Mouse (Mus musculus) neutrophil, adult 5-6 weeks (primary cell): ENCODE data around the gene Esrp2. TPM values are rescaled to one million over a fixed set of nuclear protein-coding genes. Genes with fewer than 3 reads are reported as not detected.
A peak's percentile ranks its signal among the peaks of the same experiment; 100 is the strongest.

Experiments used
- ATAC-seq: fragments of 151-379, 151-347 bp; 2 replicates; pipeline ENCODE4 v1.8.0; 2017; ENCODE audit warnings: mild to moderate bottlenecking, moderate TSS enrichment; ENCODE audit not compliant: insufficient number of reproducible peaks, poor library complexity, low FRiP score, severe bottlenecking; ENCODE audit errors: extremely low read depth
- total RNA-seq: library from RNA; stranded (forward); fragments of 200-1000 nt; gene quantifications from 2 replicates; pipeline ENCODE4 v1.2.3, GENCODE M21; 2017

Esrp2 gene
- 0.25 TPM in 1 of 2 replicates, not detected in the other for total RNA-seq

DNA sequence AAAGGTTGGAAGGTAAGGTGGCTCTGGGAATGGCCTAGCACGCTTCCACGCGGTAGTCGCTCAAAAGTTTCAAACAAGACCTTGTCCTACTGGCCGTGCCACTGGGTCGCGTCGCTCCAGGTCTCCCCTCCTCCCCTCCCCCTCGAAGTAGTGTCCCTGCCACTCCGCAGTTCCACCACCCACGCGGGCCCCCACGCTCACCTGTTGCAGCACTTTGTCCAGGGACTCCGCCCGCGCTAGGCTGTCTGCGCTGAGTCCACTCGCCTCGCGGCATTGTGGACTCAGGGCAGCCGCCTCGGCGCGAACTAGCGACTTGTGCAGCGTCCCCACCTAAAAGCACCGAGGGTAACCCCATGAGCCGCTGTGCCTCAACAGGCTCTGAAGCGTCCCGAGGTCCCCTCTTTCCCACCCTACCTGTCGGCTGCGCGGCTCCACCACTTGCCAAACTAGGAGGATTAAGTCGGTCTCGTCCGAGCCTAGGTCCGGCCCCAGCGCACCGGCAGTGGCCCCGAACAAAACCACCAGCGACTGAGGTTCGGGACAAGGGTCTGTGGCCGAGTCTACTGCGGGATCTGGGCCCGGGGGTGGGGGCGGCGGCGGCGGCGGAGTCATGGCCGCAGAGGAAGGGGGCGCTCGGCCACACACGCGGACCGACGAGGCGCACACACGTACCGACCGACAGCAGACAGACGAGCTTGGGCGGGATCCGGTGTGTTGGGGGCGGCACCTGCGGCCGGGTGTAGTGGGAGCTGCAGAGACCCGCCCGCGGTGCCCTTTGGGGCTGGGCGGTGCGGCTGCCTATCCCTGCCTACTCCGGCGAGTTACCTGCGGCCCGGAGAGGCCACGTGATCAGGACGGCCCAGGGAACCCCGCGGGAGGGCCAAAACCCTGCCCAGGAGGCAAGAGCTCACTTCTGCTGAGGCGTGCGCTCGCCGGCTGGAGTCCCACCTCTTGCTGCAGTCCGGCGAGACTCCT, at the start of gene Esrp2:
Esrp2 (minus strand) TSS at position 819 of the 975 bp plus-strand sequence.
- ATAC-seq: no peak

DNA sequence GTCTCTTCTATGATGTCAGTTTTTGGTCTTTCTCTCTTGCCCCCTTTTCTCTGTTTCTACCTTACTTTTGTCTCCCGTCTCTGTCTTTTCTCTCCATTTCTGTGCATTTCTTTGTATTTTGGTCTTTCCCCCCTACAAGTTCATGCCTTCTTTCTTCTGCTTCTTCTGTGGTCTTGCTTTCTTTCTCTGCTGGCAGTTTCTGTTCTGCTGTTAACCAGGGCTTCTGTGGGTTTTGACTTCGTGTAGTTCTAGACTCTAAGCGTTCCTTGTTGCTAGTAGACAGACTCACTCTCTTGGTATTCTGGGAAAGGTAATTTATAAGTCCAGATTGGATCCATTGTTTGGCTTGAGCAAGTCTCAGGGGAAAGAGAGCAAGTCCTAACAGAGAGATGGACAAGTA, 49.6 kb upstream of the Esrp2 start:
- no peak for ATAC-seq

DNA sequence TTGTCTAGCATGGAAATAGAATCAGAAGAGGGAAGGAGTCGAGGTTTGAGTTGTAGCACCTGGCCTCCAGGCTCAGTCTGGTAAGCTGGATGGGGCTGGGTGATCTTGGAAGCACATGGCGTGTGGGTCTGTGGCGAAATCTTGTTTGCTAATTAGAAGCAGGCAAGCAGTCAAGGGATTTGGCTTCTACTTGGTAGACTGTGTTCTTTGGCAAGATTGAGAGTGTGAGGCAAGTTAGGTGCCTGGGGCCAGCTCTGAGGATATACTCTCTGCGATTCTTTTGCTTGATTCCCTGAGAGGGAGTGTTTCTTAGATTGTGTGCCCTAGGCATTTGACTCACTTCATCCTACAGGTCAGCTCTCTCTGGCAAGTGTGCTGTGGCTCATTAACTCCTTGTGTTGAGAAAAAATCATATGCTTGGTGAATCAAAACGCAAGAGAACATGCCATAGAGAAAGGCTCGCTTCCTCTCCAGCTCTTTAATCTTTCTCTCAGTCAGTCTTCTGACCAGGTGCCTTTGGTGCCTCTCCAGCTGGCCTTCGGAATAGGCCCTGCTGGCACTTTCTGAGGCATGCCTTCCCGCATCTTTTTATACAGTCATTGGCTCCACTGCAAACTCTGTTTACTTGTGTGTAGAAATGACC, 49.0 kb upstream of the Esrp2 start:
- ATAC-seq: no peak

DNA sequence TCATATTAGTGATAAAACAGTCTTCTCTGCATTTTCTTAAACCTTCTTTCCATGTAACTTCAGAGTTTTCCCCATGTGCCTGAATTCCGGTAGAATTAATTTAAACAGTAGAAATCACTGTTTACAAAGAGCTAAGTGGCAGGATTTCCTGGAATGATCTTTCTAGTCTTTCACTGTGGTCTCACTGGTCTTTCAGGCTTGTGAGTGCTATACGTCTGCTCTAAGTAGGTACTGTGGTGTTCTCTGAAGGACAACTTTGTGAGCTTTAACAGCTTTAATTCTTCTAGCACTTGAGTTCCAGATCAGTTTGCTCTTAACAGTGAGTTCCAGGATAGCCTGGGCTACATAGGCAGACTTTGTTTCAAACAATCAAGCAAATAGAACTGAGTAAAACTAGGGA, 41.7 kb upstream of the Esrp2 start:
- ATAC-seq: no peak

DNA sequence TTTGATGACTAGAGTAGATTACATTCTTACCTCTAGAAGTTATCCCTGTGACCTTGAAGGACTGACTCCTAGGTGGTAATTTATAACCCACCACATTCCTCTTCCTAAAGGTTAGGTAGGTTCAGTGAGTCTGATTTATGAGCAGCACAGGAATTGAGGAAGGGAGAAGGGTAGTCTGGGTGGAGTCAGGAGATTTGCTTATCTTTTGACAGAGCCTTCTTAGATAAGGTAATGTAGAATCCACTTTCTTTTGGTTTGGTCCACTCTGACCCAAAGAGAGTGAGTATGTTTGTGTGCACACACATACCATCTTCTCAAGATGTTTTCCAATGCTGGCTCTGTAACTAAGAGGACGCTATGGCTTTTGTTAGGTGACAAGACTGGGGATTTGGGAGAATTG, 40.8 kb upstream of the Esrp2 start:
- ATAC-seq: no peak

DNA sequence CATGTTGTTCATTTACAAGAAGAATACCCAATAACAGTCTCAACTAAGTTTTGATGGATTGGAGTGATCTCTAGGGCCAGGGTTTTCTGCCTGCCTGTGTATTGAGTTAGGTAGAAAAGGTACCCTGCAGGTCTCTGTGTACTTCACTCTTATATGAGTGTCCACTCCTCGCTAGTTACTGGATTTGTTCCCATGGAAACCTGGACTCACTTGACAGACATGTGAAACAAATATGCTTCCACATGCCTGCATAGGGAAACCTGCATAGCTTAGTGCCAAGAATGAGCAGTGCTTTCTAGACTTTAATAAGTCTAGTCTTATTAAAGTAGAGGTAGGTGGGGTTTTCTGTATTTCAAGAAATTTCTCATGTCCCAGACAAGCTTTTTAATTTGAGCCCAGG, 40.1 kb upstream of the Esrp2 start:
- no peak for ATAC-seq

DNA sequence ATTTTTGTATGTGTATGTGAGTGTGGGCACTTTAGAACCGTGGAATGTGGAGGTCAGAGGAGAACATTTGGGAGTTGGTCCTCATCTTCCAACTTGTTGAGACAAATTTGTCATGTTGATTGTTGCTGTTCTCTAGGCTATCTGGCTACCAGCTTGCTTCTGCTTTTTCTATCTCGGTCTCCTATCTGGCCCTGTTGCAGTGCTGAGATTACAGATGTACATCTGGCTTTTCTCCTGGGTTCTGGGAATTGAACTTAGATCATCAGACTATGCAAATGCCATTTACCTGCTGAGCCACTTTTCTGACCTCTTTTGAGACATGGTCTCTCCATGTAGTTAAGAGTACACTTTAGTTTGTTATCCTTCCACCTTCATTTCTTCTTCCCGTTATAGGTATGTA, 36.8 kb upstream of the Esrp2 start:
- no peak for ATAC-seq

DNA sequence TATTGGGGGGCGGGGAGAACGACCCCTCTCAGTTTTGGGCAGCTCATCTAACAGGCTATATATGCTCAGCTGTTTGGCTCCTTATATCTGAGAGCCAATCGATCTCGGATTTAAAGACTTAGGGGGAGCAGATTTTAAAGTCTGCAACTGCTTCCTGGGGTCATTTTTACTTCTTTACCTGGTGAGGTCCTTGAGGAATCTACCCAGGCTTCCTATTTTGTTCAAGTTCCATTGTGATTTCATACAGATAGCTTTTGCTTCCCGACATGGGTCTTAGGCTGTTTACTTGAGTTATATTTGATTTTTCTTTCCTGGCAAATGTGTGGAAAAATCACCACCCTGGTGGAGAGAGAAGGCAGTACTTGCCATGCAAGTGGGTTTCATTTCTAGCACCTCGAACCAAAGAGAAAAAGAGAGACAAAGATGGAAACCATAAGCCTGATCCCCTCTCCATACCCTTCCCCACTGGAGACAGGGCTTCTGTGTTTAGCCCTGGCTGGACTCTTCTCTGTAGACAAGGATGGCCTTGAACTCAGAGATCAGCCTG, 33.2 kb upstream of the Esrp2 start:
- ATAC-seq: no peak

DNA sequence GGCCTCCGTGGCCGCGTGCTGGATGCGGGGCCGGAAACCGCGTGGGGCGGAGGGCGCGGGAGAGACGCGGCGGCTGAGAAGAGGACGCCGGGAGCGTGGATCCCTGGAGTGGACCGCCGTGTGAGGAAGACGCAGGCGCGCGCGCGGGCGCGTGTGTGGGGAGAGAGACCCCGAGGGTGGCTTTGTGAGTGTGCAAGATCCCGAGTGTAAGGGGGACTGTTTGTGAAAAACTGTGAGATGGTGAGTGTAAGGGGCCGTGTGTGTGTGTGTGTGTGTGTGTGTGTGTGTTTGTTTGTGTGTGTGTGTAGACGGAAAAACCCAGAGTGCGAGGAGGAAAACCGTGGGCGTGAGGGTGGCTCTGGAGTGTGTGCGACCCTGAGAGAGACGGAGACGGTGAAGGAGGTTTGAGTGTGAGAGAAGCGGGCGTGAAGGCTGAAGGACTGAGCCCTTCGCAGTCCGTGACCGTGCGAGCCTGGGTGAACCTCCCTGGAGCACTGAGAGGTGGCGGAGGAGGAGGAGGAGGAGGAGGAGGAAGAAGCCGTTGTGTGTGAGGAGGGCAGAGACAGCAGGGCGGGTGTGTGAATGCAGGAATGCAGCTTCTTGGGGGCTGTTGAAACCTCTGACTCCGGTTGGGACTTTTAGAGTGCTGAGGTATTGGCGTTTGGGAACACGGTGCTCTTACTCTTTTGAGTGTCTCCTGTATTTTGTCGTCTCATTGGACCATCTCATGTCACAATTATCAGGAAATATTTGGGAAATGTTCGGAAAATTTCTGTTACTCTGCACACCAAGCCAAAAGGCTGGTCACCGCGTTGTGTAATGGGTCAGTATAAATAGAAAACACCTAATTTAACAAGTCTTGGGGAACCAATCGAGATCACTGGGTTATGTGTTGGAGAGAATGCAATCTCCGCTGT, 32.5 kb upstream of the Esrp2 start:
- 0 out of 2 replicates have a peak, but pooled peaks have one; percentile 1 for ATAC-seq

DNA sequence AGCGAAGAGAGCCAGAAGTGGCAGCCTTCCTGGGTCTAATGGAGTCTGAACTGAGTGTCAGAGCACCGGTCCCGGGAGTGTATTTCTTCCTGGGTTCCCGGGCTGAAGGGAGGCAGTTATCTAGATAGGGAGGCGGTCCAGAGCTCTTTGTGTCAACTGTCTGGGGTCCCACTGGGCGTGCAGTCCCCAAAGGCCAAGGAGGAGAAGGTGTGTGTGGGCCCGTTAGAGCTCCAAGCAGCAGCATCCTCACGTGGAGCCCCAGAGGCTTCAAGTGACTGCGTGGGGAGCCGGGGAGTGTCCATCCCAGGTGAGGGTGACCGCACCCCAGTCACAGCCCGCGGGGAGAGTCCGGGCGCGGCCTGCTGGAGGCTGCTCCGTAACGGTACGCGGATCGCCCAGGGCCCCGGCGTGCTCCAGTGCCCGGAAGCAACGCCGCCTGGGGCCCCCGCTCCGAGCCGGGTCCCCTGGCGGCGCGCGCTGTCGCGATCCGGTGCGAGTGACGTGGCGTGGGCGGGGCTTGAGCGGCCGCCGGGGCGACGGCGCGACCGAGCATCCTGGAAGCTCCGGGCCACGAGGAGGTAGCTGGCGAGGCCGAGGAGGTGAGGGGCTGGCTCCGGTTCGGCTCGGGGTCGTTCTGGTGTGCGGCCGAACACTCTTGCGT, 31.7 kb upstream of the Esrp2 start, which contains the start of gene Slc7a6:
Slc7a6 (plus strand) TSS at position 502 of the 661 bp plus-strand sequence.
- ATAC-seq: peak; percentile 68

DNA sequence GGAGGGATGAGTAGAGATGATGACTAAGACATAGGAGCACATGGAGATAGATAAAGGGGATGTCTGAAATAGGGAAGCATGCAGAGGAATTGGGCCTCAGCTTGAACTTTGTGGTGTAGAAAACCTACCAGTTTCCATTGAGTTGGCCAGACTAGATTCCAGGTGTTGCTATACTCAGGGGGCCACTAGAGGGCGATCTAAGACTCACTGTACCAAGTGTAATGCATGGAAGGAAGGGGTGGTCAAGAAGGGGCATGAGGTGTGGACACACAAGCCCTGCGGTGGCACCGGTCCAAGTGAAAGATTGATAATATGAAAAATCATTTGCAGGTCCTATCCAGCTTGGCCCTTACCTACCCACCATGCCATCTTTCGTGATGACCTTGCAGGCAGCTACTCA, 28.7 kb upstream of the Esrp2 start:
- ATAC-seq: peak; percentile 33; the same call in 1 of the 2 replicates

DNA sequence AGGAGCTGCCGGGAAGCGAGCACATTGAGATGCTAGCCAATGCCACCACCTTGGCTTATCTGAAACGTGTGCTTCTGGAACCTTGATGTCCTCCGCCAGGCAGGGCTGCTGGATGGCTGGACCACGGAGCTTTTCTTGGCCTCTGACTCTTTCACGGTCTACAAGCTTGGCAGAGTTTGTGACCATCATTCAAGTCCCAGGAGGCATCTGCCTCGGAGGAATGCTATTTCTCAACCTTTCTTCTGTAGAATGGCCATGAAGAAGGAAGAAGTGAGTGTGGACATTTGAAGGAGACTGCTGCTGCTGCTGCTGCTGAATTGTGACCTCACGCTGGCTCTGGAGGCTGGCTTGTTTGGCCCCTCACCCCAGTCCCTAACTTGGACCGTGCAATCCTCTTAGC, 26.5 kb upstream of the Esrp2 start:
- no peak for ATAC-seq

DNA sequence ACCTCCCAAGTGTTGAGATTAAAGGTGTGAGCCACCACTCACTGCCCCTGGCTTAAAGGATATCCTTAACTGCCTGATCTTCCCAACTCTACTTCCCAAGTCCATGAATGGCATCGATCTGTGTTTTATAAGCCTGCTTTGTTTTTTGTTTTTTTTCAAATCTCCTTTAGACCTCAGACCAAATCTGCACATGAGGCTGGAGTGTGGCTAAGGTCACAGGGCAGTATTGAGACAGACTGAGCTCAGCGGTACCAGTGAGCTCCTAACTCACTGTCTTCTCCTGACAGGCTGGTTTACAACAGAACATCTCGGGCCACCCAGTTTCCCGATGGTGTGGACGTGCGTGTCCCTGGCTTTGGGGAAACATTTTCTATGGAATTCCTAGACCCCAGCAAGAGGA, 23.1 kb upstream of the Esrp2 start:
- ATAC-seq: no peak

DNA sequence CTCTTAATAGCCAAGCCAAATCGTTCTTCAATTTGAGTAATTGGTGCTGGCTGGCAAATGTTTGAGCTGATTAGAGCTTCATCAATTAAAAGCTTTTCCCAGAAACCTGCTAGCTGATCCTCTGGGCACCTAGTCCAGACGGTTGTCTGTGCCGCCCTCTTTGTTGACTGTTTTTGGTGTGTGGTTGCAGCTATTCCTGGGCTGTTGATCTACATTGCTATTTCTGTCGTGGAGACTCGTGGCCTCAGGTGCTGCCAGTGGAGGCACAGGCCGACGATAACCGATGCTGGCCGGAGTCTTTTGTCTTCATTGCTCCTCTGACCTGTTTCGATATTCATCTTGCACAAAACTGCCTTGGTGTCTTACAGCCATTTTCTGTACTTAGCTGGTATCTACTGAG, 21.6 kb upstream of the Esrp2 start:
- ATAC-seq: no peak

DNA sequence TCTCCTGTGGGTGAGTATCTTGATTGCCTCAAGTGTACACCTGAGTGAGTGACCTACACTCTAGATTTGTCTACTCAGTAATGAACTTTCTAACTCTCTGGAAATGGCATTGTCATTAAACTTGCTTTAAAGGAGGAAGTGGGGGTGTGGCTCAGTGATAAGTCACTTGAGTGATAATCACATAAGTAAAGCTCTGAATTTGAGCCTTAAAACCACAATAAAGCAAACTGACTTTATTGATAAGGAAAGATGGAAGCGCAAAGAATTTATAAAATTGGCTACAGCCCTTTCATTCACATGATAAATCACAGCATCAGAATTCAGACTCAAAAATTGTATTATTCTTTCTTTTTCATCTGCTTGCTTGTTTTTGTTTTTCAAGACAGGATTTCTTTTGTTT, 20.6 kb upstream of the Esrp2 start:
- no peak for ATAC-seq

DNA sequence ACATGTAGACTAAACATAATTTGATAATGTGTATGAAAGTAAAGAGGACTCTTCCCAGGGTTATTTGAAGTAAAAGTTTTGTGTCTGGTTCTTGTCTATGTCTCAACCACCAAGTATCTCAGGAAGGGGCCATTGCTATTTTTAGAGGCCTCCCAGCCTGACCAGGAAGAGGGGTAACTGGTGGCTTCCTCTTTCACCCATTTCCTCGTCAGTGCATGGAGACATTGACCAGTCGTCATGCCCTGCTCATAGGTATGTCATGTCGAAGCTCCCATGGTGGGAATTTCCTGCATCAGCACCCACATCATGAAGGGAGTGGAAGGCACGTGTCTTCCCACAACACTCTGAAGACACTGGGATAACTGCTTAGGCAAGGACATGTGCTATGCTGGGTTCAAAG, 16.1 kb upstream of the Esrp2 start:
- ATAC-seq: no peak

DNA sequence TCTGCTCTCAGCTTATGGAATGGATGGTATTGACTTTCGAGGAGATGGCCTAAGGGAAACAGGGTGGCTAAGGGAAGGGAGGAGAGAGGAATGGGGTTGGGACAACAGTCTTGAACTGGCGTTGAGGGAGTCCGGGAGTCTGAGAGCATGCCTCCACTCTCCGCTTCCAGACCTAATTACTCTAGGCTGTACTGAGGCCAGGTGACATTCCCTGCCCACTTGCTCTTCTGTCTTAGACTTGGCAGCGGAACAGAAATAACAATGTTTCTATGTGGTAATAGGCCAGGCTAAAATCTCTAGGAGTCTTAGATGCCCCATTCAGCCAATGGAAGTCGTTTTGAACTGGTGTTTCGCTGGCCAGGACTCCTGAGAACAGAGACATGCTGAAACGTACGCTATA, 14.3 kb upstream of the Esrp2 start:
- no peak for ATAC-seq

DNA sequence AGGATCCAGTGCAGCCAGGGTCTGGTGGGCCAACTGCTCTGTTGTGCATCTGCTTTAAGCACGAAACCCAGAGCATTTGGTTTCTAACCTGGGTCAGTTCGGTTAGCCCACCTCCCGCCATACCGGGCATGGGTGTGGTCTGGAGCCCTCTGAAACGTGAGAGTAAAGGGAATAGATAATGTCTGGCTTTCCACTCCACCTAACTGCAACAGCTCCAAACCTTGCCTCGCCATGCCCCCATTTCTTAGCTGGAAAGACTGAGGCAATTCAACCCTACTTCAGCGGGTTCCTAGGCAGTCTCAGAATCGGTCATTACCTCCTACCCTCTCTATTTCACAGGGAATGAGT, 13.9 kb upstream of the Esrp2 start:
- no peak for ATAC-seq
